ENCODE assay signal across 8 mouse cellular contexts in genomic region chr19:7341512-7342397, GRCm38 (mm10). TPM values are rescaled to one million over a fixed set of nuclear protein-coding genes. Genes with fewer than 3 reads are reported as not detected.
DNase-seq lines count a peak whose midpoint lies in the region; ATAC-seq lines count a peak whose summit lies in the region.

TSS of gene Mark2 (minus strand) at chr19:7341860.

- peak within 1 kb of the TSS; percentile 81 for H3K4me2 ChIP-seq in hindbrain, embryonic 14.5 days (replicated peaks)

- no peaks in the 10 kb centered on the region for H3K27me3 ChIP-seq in hindbrain, embryonic 14.5 days (ENCODE audit: control insufficient read depth, insufficient read depth, low read length)

- peak within 1 kb of the TSS; percentile 79 for H3K27ac ChIP-seq in hindbrain, embryonic 14.5 days

- 2% methylated on average over 63 of the region's 63 CpGs for WGBS in hindbrain, embryonic 14.5 days

- peak; percentile 94 for ATAC-seq in hindbrain, embryonic 14.5 days (ENCODE audit: low FRiP score)

- peaks cover 26% of the 10 kb centered on the region for H3K4me1 ChIP-seq in hindbrain, embryonic 14.5 days (replicated peaks; ENCODE audit: control insufficient read depth, insufficient read depth, low read length)

- DNase-seq in R1 (ENCODE audit: low read depth, low spot score) = peak; percentile 99
- DNase-seq in cerebellum, postnatal 25 days = peak; percentile 99 to 100
- DNase-seq in frontal cortex, postnatal 25 days (ENCODE audit: low spot score in 2 of 2) = peak; percentile 99
- peak; percentile 100 for DNase-seq in hindbrain, embryonic 14.5 days (ENCODE audit: low spot score)
- peak; percentile 99 for DNase-seq in layer of hippocampus, postnatal 36 days
- peak; percentile 100 for DNase-seq in lung, postnatal 36 days
- DNase-seq in retina, postnatal 1 day = peak; percentile 100
- DNase-seq in urinary bladder, adult 18-20 months (ENCODE audit: low spot score in 2 of 2) = peak; percentile 97 to 98

- peak within 1 kb of the TSS; percentile 60 for H3K4me3 ChIP-seq in hindbrain, embryonic 14.5 days (replicated peaks; ENCODE audit: low read length)

- H3K9me3 ChIP-seq in hindbrain, embryonic 14.5 days (ENCODE audit: control insufficient read depth, low read length) = no peaks in the 10 kb centered on the region

- peak within 1 kb of the TSS; percentile 81 for H3K9ac ChIP-seq in hindbrain, embryonic 14.5 days

- no peaks in the 10 kb centered on the region for H3K36me3 ChIP-seq in hindbrain, embryonic 14.5 days (replicated peaks; ENCODE audit: control insufficient read depth, insufficient read depth)

RNA-seq across cellular contexts. Expression of gene Mark2, which starts in this region (rescaled TPM):
- 50.7 and 57.6 TPM in 2 replicates for polyA plus RNA-seq in hindbrain, embryonic 14.5 days (2014; fragmentation: Nextera tagmentation; extraction: Ambion mirVana)
- total RNA-seq in layer of hippocampus, postnatal 36 days (2021) = 100 to 1,000 TPM; 111 to 118 TPM

Comparison
In these comparisons a context has a peak if more than half of its experiments do, and no peak if none do; other contexts are left out.
1. Peak in every context shown above with its lines: DNase-seq, ATAC-seq, H3K4me3 ChIP-seq and H3K27ac ChIP-seq.